Mouse (Mus musculus): ENCODE data around the gene Sypl. TPM values are rescaled to one million over a fixed set of nuclear protein-coding genes. Genes with fewer than 3 reads are reported as not detected.

Sypl gene
- total RNA-seq, 1 experiment from 2014 or later = 69.1 TPM

- no peak for ATAC-seq (ENCODE audit: extremely low read depth, insufficient number of reproducible peaks, low FRiP score, poor library complexity, severe bottlenecking)
Observed at GRCm38 (mm10) chr12:33021751-33022150, 68.1 kb downstream of the Sypl start.

- no peak for ATAC-seq (ENCODE audit: extremely low read depth, insufficient number of reproducible peaks, low FRiP score, poor library complexity, severe bottlenecking)
Observed at GRCm38 (mm10) chr12:33024524-33024923, 70.8 kb downstream of the Sypl start.

GRCm38 (mm10) chr12:33027093-33027492 lies 73.4 kb downstream of the Sypl start:
- ATAC-seq (ENCODE audit: extremely low read depth, insufficient number of reproducible peaks, low FRiP score, poor library complexity, severe bottlenecking) = peak; percentile 87

- no peak for ATAC-seq (ENCODE audit: extremely low read depth, insufficient number of reproducible peaks, low FRiP score, poor library complexity, severe bottlenecking)
Observed at GRCm38 (mm10) chr12:33028109-33028691, 74.5 kb downstream of the Sypl start.

GRCm38 (mm10) chr12:33028708-33029107 lies 75.0 kb downstream of the Sypl start:
- ATAC-seq (ENCODE audit: extremely low read depth, insufficient number of reproducible peaks, low FRiP score, poor library complexity, severe bottlenecking) = no peak

Other genes starting within 250 kb of the Sypl start
- 58.8 and 66.9 TPM in 2 replicates for gene Nampt, start 134.3 kb upstream of the Sypl start, total RNA-seq (2017)
- not detected in 2 replicates for gene Cdhr3, start 139.0 kb downstream of the Sypl start, total RNA-seq (2017)
- 111 and 135 TPM in 2 replicates for gene Atxn7l1, start 193.8 kb downstream of the Sypl start, total RNA-seq (2017)

Measured in neutrophil, adult 5-6 weeks (primary cell).